Mouse (Mus musculus) liver, embryonic 14.5 days (tissue): ENCODE results near the gene Ppm1m. TPM values are rescaled to one million over a fixed set of nuclear protein-coding genes. Genes with fewer than 3 reads are reported as not detected.

Experiments
- ATAC-seq: fragments of 200-750 bp; cut with Nextera tagmentation; 2 replicates; pipeline ENCODE4 v1.8.0; 2017; ENCODE audit warnings: moderate number of reproducible peaks, mild to moderate bottlenecking, moderate library complexity; ENCODE audit not compliant: insufficient read depth
- DNase-seq, 3 experiments: peaks; one replicate each; pipeline ENCODE4 v3.0.0-alpha.2; 2012 to 2013; ENCODE audit warnings: low read depth in 3 of 3, low spot score in 3 of 3
- H3K27ac ChIP-seq: fragments of 300-500 bp; sonication (generic); 2 replicates; pipeline ENCODE4 v1.5.1; 2014; ENCODE audit warnings: moderate library complexity, mild to moderate bottlenecking, control low read depth, inconsistent platforms
- H3K27me3 ChIP-seq: fragments of 300-500 bp; sonication (generic); 2 replicates; pipeline ENCODE4 v1.6.1; 2014; ENCODE audit warnings: mild to moderate bottlenecking, low read length, moderate library complexity; ENCODE audit not compliant: control insufficient read depth, insufficient read depth
- H3K36me3 ChIP-seq: fragments of 300-500 bp; sonication (generic); replicated peaks from 2 replicates; pipeline ENCODE4 v1.6.1; 2014; ENCODE audit warnings: low read depth; ENCODE audit not compliant: control insufficient read depth, insufficient read depth
- H3K4me1 ChIP-seq, 2 experiments: fragments of 200-500 bp in 1 of 2; fragments of 300-500 bp in 1 of 2; sonication (generic) in 1 of 2; replicated peaks; 2 replicates each; pipeline ENCODE4 v1.6.1; 2012 to 2014; ENCODE audit warnings: antibody characterized with exemption in 1 of 2, inconsistent platforms in 1 of 2, low read length in 1 of 2; ENCODE audit not compliant: control insufficient read depth in 2 of 2, insufficient read depth in 2 of 2
- H3K4me2 ChIP-seq: fragments of 300-500 bp; sonication (generic); 2 replicates; pipeline ENCODE4 v1.6.1; 2014; ENCODE audit warnings: low read depth, mild to moderate bottlenecking, control low read depth, moderate library complexity
- H3K4me3 ChIP-seq, 2 experiments: fragments of 200-500 bp in 1 of 2; fragments of 300-500 bp in 1 of 2; sonication (generic) in 1 of 2; 2 replicates each; pipeline ENCODE4 v1.5.1; 2012 to 2014; ENCODE audit warnings: low read depth in 2 of 2, low read length in 2 of 2, mild to moderate bottlenecking in 2 of 2, control low read depth in 1 of 2, inconsistent platforms in 1 of 2, moderate library complexity in 1 of 2; ENCODE audit not compliant: insufficient read depth in 1 of 2
- H3K9ac ChIP-seq: fragments of 300-500 bp; sonication (generic); replicated peaks from 2 replicates; pipeline ENCODE4 v1.6.1; 2014; ENCODE audit warnings: mild to moderate bottlenecking, control low read depth, moderate library complexity
- H3K9me3 ChIP-seq: fragments of 300-500 bp; sonication (generic); 2 replicates; pipeline ENCODE4 v1.6.1; 2016; ENCODE audit warnings: low read length, mixed read lengths; ENCODE audit not compliant: control insufficient read depth
- CTCF ChIP-seq: IDR thresholded peaks from 2 replicates; pipeline ENCODE4 v1.5.1; 2016; ENCODE audit warnings: antibody characterized with exemption, low read depth, control low read depth
- EP300 ChIP-seq: IDR thresholded peaks from 2 replicates; pipeline ENCODE4 v1.6.1; 2016; ENCODE audit warnings: antibody characterized with exemption, low read depth
- WGBS: fragments of 180-500 bp; shearing (Covaris S2); extraction: QIAGEN DNeasy Blood & Tissue Kit; methylation state at CpG from one replicate; pipeline ENCODE4 v1.1.7; 2014; ENCODE audit not compliant: insufficient replicate concordance; 5-methylcytosine and 5-hydroxymethylcytosine counted together
- polyA plus RNA-seq, 2 experiments: library from polyadenylated mRNA; depleted of rRNA in 1 of 2; stranded (reverse) in 1 of 2; unstranded in 1 of 2; fragments of >200 nt; fragmentation: Nextera tagmentation in 1 of 2; extraction: Ambion mirVana in 1 of 2; gene quantifications; 2 replicates each; pipeline versions ENCODE4 v1.2.1 to v1.2.3; 2012 to 2014

Ppm1m gene
- polyA plus RNA-seq, 2 experiments: 5.9 to 10.0 TPM

GRCm38 (mm10) chr9:106192998-106193397 lies 6.5 kb downstream of the Ppm1m start:
- Histone ChIP-seq H3K9me3 (no peaks in the 10 kb centered on the region), H3K4me3 (no peak overlapping the region), H3K27ac (no peak overlapping the region), H3K4me1 (no peaks in the 10 kb centered on the region), H3K4me2 (no peak overlapping the region), H3K9ac (no peak overlapping the region), H3K36me3 (peaks cover 46% of the 10 kb centered on the region), H3K27me3 (no peaks in the 10 kb centered on the region)
- ATAC-seq (no peak; the same call in 1 of the 2 replicates), DNase-seq (no peak)
- WGBS: 52% methylated on average over 1 of the region's 1 CpGs
- no peak for TF ChIP-seq EP300
- TF ChIP-seq CTCF: no peak

- H3K27me3 ChIP-seq: no peaks in the 10 kb centered on the region
- no peaks in the 10 kb centered on the region for H3K4me1 ChIP-seq
- no peak for ATAC-seq
- H3K36me3 ChIP-seq: peaks cover 55% of the 10 kb centered on the region
- 82% methylated on average over 8 of the region's 8 CpGs for WGBS
- H3K27ac ChIP-seq: no peak overlapping the region
- no peaks in the 10 kb centered on the region for H3K9me3 ChIP-seq
- TF ChIP-seq EP300 (no peak), CTCF (no peak)
- no peak overlapping the region for H3K4me3 ChIP-seq
- H3K4me2 ChIP-seq: no peak overlapping the region
- DNase-seq: no peak
- no peak overlapping the region for H3K9ac ChIP-seq
Observed at GRCm38 (mm10) chr9:106192024-106192423, 7.5 kb downstream of the Ppm1m start.

GRCm38 (mm10) chr9:106191355-106191754 lies 8.2 kb downstream of the Ppm1m start:
- H3K36me3 ChIP-seq: peaks cover 62% of the 10 kb centered on the region
- DNase-seq: no peak
- WGBS: 94% methylated on average over 1 of the region's 1 CpGs
- H3K4me1 ChIP-seq: no peaks in the 10 kb centered on the region
- no peak overlapping the region for H3K27ac ChIP-seq
- H3K4me3 ChIP-seq: no peak overlapping the region
- no peaks in the 10 kb centered on the region for H3K9me3 ChIP-seq
- no peak for ATAC-seq
- H3K4me2 ChIP-seq: no peak overlapping the region
- no peak for TF ChIP-seq EP300
- no peak for TF ChIP-seq CTCF
- no peaks in the 10 kb centered on the region for H3K27me3 ChIP-seq
- no peak overlapping the region for H3K9ac ChIP-seq

GRCm38 (mm10) chr9:106183996-106184395 lies 15.6 kb downstream of the Ppm1m start:
- H3K36me3 ChIP-seq: peaks cover 96% of the 10 kb centered on the region
- TF ChIP-seq CTCF: no peak
- TF ChIP-seq EP300: no peak
- 84% methylated on average over 5 of the region's 5 CpGs for WGBS

DNA sequence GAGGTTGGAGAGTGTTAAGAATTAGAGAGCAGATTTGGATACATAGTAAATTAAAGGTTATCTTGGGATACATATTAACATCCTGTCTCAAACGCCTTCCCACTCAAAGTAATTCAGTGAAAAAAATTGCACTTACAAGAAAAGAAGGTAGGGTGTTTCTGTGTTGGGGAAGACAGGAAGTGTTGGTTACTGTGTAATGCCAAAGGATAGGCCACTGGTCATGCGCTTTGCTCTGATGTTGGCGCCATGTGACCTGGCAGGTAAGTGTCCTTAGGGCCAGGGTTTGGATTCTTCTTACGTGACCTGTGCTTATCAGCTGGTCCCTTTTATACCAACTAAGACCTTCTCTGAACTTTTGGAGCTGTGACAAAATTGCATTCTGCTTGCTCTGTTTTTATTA lies 17.4 kb downstream of the Ppm1m start:
- H3K4me2 ChIP-seq: no peak overlapping the region
- no peak overlapping the region for H3K27ac ChIP-seq
- no peak overlapping the region for H3K4me3 ChIP-seq
- peaks cover 95% of the 10 kb centered on the region for H3K36me3 ChIP-seq
- H3K4me1 ChIP-seq: no peaks in the 10 kb centered on the region
- no peak overlapping the region for H3K9ac ChIP-seq
- ATAC-seq: no peak
- H3K9me3 ChIP-seq: no peaks in the 10 kb centered on the region
- no peak for TF ChIP-seq CTCF
- TF ChIP-seq EP300: no peak
- WGBS: 80% methylated on average over 4 of the region's 4 CpGs
- H3K27me3 ChIP-seq: no peaks in the 10 kb centered on the region
- no peak for DNase-seq

More at GRCm38 (mm10) chr9:106183996-106184395, 15.6 kb downstream of the Ppm1m start:
- no peak for ATAC-seq
- Histone ChIP-seq H3K9me3 (no peaks in the 10 kb centered on the region), H3K9ac (no peak overlapping the region), H3K4me2 (no peak overlapping the region), H3K27ac (no peak overlapping the region), H3K4me3 (no peak overlapping the region), H3K27me3 (no peaks in the 10 kb centered on the region), H3K4me1 (no peaks in the 10 kb centered on the region)
- no peak for DNase-seq
